Mouse (Mus musculus): ENCODE results near the gene Krt9.

The Krt9 gene

DNA sequence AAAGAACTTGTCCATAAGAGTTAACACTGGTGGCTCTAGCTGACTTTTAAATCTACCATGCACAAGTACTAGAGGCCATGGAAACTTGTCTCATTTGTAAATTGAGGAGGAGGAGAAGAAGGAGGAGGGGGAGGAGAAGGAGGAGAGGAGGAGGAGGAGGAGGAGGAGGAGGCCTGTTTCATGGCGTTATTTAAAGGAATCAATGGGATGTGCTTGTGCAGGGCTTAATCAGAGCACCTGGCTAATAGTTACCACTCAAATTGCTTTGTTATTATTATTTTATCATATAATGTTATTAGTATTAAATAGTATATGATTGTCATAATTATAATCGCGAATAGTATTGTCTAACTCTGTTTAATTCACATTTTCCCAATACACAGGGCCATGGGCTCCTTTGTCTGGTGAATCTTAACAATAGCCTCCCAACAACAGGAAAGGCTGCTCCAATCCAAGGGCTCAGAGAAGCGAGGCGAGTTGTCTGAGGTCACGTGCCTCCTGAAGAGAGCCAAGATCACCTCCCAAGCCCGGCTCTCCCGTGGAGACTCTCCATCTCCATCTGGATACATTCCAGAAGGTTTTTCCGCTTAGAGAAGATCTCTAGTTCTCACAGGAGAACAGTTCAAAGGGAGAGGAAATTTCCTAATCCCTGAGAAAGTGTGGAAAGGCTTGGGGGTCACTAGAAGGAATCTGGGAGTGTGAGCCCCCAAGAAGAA, 44.3 kb downstream of the Krt9 start, which contains the start of gene Krt19:
Gene Krt19 (minus strand): TSS at position 51 of the 716 bp plus-strand sequence.
- DNase-seq (ENCODE audit: low spot score in 2 of 2): no peak

DNA sequence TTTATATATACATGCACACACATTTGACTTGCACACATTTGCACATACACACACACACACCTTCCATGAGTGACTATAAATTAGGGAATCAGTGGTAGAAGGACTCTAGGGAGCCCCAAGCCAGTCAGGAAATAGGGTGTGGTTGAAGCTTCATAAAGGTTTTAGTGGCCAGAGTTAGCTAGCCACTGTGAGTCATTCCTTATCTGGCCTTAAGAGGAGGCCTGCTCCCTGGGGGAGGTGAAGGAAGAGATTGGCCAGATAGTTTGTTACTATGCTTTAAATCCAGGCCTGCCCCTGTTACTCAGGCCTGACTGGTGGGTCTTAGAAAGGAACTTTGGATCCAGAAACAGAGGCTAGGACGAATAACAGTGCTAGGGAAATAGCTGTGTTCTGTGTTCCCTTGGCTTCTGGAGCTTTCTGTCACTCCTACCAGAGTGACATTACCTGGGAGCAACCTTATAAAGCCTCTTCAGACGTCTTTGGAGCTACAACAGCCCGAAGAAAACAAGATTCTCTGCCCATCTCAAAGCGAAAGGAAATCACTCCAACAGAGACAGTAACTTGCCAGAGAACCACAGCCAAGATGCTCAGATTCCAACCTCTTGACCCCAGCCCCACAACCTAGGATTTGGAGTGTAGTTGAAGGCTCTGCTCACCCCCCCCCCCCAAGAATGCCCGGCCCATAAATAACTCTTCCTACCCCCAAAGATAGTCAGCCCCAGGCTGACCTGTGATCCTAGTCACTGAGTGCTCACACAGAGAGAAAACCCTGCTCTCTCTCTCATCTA, 45.3 kb downstream of the Krt9 start:
- no peak for DNase-seq (ENCODE audit: low spot score in 2 of 2)

DNA sequence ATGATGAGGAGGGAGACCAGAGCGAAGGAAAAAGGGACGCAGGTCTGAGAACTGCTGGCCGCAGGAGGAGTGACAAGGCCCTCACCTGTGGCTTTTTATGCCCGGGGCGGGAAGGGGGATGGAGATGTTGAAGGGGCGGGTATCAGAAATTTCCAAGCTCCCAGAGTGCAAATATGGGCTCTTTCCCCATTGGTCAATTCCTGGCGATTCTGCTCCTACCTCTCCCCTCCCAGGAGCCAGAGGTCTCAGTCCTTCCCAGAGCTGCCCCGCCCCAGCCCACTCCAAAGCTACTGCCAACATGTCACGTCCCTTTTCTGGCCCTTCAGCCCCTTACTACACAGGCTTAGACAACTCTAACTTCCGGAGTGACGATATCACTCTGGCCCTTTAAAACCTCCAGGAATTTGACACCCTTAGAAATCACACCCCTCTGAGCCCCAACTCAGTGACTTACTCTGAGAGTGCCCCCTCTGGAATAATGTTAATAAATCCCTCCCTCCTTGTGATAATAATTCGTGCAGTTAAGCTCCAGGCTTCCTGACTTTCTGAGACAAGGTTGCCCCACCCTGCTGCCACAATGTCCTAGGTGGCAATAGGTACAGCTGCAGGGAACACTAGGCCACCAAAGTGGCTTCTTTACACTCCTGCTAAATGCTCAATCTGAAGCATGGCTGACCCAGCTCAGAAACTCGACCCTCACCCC, 47.0 kb downstream of the Krt9 start:
- no peak for DNase-seq (ENCODE audit: low spot score in 2 of 2)

DNA sequence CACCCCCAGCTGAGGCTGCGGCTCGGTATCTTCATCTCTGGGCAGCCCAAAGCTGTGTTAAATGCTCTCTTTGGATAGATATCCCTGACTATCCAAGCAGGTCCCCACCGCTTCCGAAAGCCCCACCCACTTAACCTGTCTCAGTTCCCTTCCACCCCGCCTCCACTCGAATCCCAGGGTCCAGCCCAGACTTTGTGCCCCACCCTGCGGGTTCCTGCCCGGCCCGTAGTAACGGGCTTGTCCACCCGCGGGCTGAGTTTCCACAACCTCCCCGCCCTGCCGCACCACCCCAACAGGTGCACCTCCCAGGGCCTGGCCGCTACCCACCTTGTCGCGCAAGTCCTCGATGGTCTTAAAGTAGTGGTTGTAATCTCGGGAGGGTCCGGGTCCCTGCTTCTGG, 47.9 kb downstream of the Krt9 start:
- no peak for DNase-seq (ENCODE audit: low spot score in 2 of 2)

DNA sequence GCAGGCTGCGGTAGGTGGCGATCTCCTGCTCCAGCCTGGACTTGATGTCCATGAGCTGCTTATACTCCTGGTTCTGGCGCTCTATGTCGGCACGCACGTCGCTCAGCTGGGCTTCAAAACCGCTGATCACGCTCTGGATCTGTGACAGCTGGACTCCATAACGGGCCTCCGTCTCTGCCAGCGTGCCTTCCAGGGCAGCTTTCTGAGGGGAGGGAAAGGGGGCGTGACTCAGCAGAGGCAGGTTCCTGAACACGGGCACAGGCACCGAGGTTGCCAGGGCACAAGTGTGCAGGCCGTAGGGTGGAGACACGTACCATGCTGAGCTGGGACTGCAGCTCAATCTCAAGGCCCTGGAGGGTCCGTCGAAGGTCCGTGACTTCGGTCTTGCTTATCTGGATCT, 52.1 kb downstream of the Krt9 start:
- no peak for DNase-seq (ENCODE audit: low spot score in 2 of 2)

DNA sequence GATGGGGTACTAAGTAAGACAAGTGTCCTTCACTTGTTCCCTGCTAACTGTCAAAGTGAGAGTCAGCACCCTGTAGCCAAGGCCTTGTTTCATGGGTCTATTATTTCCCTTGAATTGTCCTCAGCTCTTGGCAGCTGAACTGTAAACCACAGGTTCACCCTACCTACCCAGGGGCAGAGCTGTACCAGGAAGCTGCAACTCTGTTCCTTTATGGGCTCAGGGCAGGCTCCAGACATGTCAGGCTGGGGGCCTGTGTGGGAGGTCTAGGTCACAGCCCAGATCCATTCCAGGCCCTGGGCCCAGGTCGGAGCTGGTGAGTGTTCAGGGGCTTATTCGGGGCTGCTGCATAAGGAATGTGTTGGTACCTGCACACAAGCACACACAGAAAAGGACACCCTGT, 53.7 kb downstream of the Krt9 start:
- no peak for DNase-seq (ENCODE audit: low spot score in 2 of 2)

DNA sequence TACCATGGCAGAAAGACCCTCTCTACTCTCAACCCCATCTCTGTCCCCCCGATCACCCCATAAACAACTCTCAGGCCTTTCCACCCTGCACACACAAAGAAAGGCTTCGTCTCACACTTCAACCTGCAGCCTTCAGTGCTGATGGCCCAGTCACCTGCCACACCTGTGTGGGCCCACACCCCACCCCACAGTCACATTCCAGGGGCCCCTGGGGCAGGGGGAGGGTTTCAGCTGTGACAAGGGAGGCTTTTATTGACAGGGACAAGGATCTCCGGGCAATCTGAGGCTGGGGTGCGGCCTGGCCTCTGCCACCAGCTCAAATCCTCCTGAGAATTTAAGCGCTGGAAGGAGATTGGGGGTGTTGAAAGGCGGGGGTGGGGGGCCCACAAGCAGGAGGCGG, 54.2 kb downstream of the Krt9 start:
- DNase-seq (ENCODE audit: low spot score in 2 of 2): no peak

DNA sequence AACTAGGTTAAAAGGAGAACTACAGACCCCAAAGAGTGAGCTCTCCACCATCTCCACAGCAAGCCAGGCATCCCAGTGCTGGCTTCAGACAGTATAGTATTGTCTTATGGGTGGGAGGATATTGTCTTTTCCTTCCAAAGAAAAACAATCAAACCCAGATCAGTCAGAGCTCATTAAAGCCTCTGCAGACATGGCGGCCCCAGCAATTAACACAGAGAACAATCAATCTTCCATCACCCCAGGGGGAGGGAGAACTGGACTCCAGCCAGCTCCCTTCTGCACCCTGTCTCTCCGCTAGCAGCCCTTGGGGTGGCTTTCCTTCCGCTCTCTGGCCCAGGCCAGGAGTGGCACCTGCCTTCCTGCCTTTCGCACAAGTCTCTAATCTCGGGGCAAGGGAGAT, 55.4 kb downstream of the Krt9 start:
- DNase-seq (ENCODE audit: low spot score in 2 of 2): no peak
